Mouse (Mus musculus) lung, adult 2 months (tissue): ENCODE results near the gene Klhl32. TPM values are rescaled to one million over a fixed set of nuclear protein-coding genes. Genes with fewer than 3 reads are reported as not detected.
A peak's percentile ranks its signal among the peaks of the same experiment; 100 is the strongest.
"Not testable (repeated sequence)": the region's sequence is repeated elsewhere in the genome, so short reads cannot be mapped to it uniquely, and the experiment has no call there.

Source experiments
- DNase-seq: peaks from one replicate; pipeline ENCODE4 v3.0.0; 2022
- H3K4me1 ChIP-seq: fragments of 200-500 bp; 2 replicates; pipeline ENCODE4 v1.6.1; 2011; ENCODE audit warnings: low read length; ENCODE audit not compliant: control insufficient read depth, insufficient read depth
- H3K4me3 ChIP-seq: fragments of 200-500 bp; replicated peaks from 2 replicates; pipeline ENCODE3; 2011; ENCODE audit warnings: low read depth, mild to moderate bottlenecking, control low read depth, low read length; ENCODE audit errors: extremely low read depth
- CTCF ChIP-seq: fragments of 200-500 bp; IDR thresholded peaks from 2 replicates; pipeline ENCODE4 v1.5.1; 2011; ENCODE audit warnings: mild to moderate bottlenecking, low read length, control low read depth; ENCODE audit not compliant: insufficient read depth
- POLR2A ChIP-seq: fragments of 200-500 bp; IDR thresholded peaks from 2 replicates; pipeline ENCODE4 v1.6.1; 2011; ENCODE audit warnings: low read depth, mild to moderate bottlenecking, control low read depth, low read length, borderline replicate concordance; ENCODE audit errors: extremely low read depth
- WGBS: fragments of 180-500 bp; shearing (Covaris S2); methylation state at CpG from one replicate; pipeline ENCODE4 v1.1.7; 2018; 5-methylcytosine and 5-hydroxymethylcytosine counted together
- polyA plus RNA-seq: library from polyadenylated mRNA; depleted of rRNA; stranded (reverse); fragments of >200 nt; gene quantifications from 2 replicates; pipeline ENCODE4 v1.2.3, GENCODE M21; 2012; rRNA removed

The Klhl32 gene
- 0.87 and 1.1 TPM in 2 replicates for polyA plus RNA-seq

DNA sequence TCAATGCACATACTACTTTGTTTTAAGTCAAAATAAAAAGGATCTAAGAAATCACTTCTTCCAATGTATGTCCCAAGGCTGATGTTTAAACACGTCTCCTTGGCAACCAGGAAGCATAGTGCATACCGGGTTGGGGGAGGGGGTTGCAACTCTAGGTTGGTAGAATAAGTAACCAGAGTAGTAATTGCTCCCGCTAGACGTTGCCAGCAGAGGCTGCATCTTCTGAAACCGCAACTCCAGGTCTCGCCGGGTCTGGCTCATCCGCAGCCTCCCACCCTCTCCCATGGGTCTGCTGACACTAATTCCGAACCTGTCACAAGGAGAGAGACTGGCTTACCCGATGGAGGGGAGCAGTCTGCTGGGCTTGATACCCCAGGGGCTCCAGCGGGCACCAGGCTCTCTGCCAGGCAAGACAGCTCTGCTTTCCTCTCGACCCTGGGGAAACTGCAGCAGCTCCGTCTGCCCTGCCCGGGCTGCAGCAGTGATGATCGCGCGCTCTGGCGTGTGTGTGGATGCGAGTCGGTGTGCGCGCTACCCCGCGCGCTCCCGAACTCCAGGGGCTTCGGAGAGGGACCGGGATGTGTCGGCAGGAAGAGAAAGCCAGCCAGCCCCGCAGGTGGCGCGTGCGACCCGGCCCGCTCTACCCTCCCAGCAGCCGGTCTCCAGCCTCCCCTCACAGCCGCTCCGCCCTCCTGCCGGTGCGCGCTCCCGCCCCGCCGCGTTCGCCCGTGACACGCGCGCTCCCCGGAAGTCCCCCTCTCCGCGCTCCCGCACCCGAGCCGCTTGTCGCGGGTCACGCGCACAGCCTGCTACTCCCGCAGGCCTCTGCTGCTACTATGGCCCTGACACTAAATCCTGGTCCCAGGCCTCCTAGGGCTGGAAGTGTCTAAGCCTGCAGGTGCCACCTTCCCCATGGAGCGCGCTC, at the start of gene Klhl32:
Gene Klhl32, minus strand, starts transcription at position 724 of the 925 bp plus-strand sequence.
- WGBS: under 1% methylated on average over 63 of the region's 63 CpGs
- DNase-seq: peak; percentile 46
- Histone ChIP-seq H3K4me3 (peak within 1 kb of the TSS; percentile 62), H3K4me1 (no peaks in the 10 kb centered on the region)
- TF ChIP-seq POLR2A: no peak
- no peak for TF ChIP-seq CTCF

DNA sequence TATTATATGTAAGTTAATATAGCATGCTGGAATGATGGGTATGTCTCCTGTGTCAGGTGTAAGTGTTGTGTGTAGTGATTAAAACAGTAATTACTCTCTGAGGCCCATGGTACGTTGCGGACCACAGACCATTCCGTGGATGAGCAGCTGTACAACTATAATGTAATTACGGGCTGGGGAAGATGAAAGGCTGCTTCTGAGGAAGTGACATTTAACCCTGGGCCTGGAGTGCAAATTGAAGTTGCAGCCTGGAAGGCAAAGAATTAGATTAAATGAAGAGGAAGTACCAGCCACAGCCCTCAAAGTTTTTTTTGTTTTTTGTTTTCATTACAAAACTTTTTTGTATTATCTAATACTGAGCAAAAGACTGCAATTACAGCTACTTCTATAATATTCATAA, 48.2 kb upstream of the Klhl32 start:
- no peak overlapping the region for H3K4me3 ChIP-seq
- WGBS: 27% methylated on average over 4 of the region's 4 CpGs
- no peak for TF ChIP-seq CTCF
- no peak for TF ChIP-seq POLR2A
- peaks cover 4% of the 10 kb centered on the region for H3K4me1 ChIP-seq
- no peak for DNase-seq

DNA sequence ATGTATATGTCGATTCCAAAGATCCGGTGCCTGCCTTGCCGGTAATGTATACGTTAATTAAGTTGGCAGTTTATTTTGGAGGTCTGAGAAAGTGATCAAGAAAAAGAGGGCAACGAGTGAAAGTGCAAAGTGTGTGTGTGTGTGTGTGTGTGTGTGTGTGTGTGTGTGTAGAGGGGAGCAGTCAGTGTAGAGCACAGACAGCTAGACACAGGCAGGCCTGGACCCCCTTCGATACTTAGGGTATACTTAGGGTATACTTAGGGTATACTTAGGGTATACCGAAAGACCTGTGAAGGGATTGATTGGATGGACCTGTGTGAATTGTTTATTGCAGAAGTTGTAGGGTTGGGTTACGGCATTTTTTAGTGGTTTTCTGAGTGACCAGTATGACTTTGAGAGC, 47.7 kb upstream of the Klhl32 start:
- H3K4me3 ChIP-seq: peak overlapping the region; percentile 37

DNA sequence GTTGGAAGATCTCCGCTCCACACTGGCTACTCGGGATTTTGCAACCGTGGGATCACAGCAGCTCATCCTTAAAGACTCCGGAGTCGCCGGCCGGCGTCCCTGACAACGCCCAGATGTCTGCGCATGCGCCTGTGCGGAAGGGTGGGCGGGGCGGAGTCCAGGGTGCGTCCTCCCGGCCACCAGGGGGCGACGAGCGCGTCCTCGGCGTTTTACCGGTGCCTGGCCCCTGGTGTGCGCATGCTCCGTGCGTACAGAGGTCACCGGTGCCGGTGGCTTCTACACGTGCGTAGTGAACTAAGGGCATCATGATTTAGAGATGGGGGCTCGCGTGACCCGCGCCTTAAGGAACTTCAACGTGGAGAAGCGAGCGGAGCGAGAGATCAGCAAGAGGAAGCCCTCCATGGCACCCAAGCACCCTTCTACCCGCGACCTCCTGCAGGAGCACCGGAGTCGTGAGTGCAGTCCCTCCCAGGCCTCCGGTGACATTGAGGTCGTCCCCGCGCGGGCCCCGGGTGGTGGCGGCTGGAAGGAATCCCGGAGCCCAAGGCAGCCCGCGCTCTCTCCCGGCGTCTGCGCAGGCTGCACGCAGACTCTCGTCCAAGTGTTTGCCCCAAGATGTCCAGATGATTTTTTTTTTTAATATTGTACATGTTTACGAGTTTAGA, 47.1 kb upstream of the Klhl32 start, which contains the start of gene Ndufaf4:
Gene Ndufaf4, plus strand, starts transcription at position 233 of the 665 bp plus-strand sequence.
- Histone ChIP-seq H3K4me1 (peaks cover 4% of the 10 kb centered on the region), H3K4me3 (peak within 1 kb of the TSS; percentile 95)
- under 1% methylated on average over 58 of the region's 58 CpGs for WGBS
- TF ChIP-seq POLR2A (no peak), CTCF (peak; percentile 59)
- peak; percentile 98 for DNase-seq

More for the DNA sequence above, 47.7 kb upstream of the Klhl32 start:
- WGBS: 20% methylated on average over 8 of the region's 8 CpGs
- no peak for TF ChIP-seq CTCF
- no peak for TF ChIP-seq POLR2A
- DNase-seq: no peak
- H3K4me1 ChIP-seq: peaks cover 4% of the 10 kb centered on the region

DNA sequence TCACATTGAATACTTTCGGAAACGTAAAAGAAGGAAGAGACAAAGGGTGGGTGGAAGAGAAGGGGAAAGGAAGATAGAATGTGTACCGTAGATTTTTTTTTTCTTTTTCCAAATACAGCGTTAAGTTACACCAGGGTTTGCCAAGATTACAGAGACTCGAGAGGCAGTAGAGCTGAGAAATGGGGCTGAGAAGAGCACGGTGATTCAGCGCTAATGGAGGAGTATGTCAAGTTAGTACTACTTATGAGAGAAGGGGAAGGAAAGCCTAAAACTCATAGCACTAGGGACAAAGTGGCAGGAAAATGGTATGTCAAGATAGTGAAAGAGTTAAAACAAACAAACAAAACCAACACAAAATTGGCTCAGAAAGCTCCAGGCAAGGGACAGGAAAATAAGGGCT, 46.4 kb upstream of the Klhl32 start:
- Histone ChIP-seq H3K4me1 (peaks cover 4% of the 10 kb centered on the region), H3K4me3 (peak overlapping the region; percentile 73)
- DNase-seq: no peak
- no peak for TF ChIP-seq CTCF
- 11% methylated on average over 7 of the region's 7 CpGs for WGBS

DNA sequence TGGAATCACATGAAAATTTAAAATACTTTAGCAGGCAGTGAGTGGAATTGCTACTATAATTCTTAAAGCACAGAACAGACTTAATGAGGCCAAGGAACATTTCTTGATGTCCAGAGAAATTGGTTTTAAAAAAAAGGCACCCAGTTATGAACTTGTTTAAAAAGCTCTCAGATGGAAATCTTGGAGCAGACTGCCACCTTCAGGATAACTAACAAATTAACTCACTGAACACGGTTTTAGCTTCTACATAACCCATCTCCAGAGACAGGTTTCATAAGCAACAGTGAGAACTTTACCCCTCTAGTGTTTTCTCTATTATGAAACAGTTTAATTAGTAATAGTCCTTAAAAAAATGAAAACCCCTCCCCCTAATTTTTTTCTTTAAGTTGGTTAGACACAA, 45.9 kb upstream of the Klhl32 start:
- no peak for DNase-seq
- TF ChIP-seq CTCF: peak; percentile 43; the same call in 1 of the 2 replicates
- no peak for TF ChIP-seq POLR2A
- 2% methylated on average over 1 of the region's 1 CpGs for WGBS

DNA sequence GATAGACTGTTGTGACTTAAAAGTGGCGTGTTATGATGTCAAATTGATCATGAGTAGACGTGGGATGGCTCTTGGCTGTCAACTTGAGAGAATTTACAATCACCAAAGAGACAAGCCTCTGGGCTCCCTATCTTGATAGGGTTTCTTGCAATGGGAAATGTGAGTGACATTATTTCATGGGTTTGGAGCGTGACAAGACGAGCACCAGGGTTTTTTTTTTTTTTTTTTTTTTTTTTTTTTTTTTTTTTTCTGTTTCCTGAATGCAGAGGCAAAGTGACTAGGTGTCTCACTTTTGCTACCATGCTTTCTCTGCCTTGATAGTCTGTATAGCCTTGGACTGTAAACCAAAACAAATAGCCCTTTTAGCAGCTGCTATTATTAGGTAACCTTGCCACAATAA, 43.7 kb upstream of the Klhl32 start:
- no peak for TF ChIP-seq POLR2A
- no peak for TF ChIP-seq CTCF
- no peak for DNase-seq
- Histone ChIP-seq H3K4me1 (peaks cover 4% of the 10 kb centered on the region), H3K4me3 (no peak overlapping the region)
- 44% methylated on average over 4 of the region's 4 CpGs for WGBS

More for the DNA sequence above, 45.9 kb upstream of the Klhl32 start:
- Histone ChIP-seq H3K4me1 (peaks cover 4% of the 10 kb centered on the region), H3K4me3 (no peak overlapping the region)

DNA sequence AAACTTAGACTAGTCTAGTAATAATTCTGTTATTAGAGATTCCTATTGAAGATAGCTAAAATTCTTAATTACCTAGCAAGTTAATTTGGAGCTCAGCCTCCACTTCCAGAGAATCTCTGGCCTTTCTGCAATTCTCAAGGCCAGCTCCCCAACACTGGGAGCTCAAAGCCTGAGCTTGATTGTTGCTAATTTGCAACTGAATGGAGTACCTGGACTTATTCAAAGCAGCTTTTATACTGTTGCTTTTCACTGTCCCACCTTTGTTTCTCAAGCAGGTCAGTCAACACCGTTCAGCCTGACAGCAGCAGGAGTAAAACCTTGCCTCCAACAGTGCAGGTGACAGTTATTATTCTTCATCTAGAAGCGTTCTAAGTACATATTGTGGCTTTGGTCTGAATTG, 41.4 kb upstream of the Klhl32 start:
- H3K4me1 ChIP-seq, DNase-seq, H3K4me3 ChIP-seq: not testable (repeated sequence)
- WGBS: 72% methylated on average over 2 of the region's 2 CpGs

DNA sequence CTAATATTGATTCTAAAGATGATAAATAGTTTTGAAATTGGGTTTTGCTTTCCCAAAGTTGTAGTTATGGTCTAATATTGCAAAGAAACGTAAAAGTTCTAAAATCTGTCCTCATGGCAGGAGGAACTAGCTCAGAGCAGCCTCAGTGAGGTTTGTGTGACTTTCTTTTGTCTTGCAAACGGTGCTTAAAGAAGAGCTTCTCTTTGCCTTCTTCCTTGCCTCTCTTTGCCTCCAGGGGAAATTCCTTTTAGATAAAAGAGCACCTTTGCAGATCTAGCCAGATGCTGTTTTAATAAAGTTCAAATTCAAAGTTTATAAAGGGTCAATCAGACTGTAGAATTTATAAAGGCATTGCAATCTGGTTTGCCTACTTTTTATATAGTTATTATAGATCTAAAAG, 38.5 kb upstream of the Klhl32 start:
- DNase-seq, H3K4me1 ChIP-seq, H3K4me3 ChIP-seq: not testable (repeated sequence)
- 35% methylated on average over 2 of the region's 2 CpGs for WGBS

DNA sequence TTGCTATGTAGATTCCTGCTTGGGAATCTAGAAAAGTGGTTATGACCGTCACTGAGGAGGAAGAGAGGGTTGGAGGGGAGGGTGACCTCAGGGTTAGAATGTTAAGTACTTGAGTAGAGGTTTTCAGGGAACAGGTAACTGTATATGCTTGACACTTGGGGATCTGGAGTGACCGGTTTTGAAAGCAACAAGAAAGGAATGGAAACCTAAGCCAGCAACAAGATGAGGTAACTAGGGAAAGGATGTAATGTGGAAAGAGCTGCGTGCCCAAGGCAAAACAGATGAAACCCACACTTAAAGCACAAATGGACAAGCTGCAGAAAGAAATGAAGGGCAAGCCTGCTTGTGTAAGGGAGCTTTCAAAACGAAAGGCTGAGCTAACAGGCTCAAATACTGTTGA, 18.3 kb upstream of the Klhl32 start:
- Histone ChIP-seq H3K4me1 (no peaks in the 10 kb centered on the region), H3K4me3 (no peak overlapping the region)
- no peak for TF ChIP-seq CTCF
- TF ChIP-seq POLR2A: no peak
- no peak for DNase-seq
- WGBS: 44% methylated on average over 4 of the region's 4 CpGs
